Mouse (Mus musculus) cerebellum, adult 9-11 months (tissue): ENCODE data around the gene Hist2h2bb.
"Not testable (repeated sequence)": the region's sequence is repeated elsewhere in the genome, so short reads cannot be mapped to it uniquely, and the experiment has no call there.

Source experiments
- DNase-seq: peaks from one replicate; pipeline ENCODE4 v3.0.0; 2022

Hist2h2bb gene

DNA sequence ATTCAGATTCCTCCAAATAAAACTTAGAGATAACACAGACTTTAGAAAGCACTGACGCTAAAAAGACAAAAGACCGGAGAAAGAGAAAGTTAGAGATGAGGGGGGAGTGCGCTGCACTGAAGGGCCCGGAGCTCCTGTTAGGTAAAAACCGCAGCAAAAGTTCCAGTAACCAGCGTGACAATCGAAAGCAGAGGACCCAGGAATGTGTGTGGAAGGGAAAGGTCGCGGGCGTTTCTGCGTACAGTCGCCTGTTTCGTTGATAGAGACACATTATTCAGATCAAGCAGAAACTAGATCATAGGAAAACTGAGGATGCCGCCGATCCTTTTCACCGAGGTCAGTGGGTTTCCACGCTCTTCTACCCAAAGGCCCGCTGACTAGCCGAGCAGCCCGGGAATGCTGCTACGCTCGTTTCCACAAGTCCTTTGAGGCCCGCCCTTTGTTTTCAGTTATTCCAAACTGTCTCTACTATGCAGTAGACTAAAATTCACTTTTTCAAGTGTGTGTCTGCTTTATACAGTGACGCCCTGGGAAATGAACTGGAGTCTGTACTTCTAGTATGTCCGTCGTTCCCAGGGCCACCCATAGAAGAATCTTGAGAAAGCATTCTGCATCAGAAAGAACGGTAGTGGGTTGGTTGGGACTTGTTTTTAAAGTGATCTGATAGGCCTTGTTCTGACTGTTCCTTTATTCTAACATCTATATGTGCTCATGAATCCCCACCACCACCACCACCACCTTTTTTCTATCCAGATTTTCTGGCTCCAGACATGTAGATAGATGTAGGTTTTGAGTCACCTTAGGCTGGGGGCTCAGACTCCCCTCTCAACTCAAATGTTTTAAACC is 5.8 kb upstream of the Hist2h2bb start:
- no peak for DNase-seq

DNA sequence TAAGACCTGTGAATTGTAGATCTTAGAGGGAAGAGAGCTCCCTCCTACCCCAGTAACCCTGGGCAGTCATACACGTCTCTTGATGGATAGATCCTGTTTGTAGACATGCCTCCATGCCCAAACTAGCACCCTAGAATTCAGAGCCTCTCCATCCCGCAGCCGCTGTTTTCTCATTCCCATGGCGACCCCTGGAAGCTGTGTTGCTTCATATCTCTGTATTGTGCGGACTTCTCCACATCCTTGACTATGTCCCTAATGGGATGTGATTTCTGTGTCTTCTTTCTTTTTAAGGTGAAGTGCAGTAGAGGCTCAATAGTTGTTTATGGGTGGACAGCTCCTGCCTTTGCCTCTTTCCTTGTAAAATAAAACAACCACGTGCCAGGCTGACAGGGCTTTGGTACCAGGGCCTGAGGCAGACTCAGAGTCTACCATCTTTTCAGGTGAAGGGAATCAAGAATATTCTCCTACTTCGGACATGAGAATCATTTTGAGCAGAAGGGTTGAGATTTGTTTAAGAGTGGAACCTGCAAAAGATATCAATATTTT is 5.1 kb upstream of the Hist2h2bb start:
- peak; percentile 35 for DNase-seq

DNA sequence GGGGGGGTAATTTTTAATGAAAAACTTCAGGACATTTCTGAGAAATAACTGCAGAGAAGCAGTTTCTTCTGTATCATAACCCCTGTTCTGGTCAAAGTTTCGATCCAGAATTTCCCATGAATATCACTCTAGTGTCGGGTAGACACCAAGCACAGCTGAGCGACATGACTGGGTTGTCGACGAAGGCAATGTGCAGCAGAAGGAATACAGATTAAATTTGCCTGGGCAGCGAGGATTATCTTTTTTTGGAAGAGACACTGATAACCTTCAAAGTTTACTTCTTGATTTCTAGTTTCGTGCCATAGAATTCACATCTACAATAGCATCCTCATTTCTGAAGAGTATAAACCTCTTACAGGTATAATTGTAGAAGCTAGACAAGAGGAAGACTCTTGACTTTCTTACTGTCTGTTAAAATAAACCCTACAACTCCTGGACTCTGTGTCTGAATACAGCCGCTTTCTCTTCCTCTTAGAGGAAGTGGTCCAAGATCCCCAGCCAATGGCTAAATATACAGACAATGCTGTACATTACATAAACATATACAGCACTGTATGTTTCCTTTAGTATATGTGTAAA is 3.3 kb upstream of the Hist2h2bb start:
- no peak for DNase-seq

DNA sequence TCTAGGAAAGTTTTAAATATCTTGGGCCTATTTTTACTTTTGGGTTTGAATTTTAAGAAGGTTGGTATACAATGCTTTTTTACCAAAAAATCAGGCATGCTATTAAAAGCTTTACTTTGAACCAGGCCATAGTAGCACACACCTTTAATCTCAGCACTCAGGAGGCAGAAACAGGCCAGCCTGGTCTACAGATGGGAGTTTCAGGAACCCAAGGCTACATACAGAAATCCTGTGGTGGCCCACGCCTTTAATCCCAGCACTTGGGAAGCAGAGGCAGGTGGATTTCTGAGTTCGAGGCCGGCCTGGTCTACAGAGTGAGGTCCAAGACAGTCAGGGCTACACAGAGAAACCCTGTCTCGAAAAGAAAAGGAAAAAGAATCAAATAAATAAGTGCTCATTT is 2.0 kb upstream of the Hist2h2bb start:
- DNase-seq, result peak; percentile 41

DNA sequence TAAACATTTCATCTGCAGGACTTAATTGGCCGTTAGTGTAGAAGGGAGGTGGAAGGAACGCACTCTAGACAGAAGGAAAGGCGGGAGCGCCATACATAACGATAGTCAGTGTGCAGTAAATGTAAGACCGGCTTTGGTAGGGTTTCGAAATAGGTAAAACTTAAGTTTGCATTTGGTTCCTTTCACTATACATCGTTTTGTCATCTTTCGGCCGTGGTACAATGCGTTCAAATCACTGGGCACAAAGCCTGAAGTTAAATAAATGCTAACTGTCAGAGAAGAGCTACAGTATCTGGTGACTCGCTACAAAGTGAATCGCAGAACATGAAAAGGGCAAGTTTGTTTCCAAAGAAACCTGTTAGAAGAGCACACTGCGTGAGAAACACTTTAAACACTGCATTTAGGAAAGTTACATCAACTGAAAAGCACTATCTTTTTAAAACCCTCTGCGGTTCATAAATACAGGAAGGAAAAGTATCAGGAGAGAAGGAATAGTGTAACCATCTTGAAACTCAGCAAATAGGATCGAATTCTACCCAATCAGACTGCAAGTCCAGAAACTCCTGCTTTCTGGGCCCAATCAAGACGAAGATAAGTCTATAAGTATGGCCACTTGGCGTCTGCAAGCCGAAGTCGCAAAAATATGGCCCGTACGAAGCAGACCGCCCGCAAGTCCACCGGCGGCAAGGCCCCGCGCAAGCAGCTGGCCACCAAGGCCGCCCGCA is 1.3 kb upstream of the Hist2h2bb start, which contains the start of gene Hist2h3b:
Hist2h3b (plus strand) TSS at position 604 of the 725 bp plus-strand sequence.
- peak; percentile 87 for DNase-seq

DNA sequence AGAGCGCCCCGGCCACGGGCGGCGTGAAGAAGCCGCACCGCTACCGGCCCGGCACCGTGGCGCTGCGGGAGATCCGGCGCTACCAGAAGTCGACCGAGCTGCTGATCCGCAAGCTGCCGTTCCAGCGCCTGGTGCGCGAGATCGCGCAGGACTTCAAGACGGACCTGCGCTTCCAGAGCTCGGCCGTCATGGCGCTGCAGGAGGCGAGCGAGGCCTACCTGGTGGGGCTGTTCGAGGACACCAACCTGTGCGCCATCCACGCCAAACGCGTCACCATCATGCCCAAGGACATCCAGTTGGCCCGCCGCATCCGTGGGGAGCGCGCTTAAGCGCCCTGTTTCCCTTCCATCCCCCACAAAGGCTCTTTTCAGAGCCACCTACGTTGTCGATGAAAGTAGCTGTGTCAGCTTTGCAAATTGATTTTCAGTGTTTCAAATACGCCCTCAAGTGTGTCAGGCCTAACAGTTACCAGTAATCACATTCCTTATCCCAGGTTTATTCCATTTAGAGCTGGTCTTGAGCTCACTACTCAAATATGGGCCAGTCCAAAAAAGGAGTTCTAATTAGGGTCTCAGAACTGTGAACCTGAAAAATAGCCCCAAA is 675 bp upstream of the Hist2h2bb start:
- peak; percentile 71 for DNase-seq

DNA sequence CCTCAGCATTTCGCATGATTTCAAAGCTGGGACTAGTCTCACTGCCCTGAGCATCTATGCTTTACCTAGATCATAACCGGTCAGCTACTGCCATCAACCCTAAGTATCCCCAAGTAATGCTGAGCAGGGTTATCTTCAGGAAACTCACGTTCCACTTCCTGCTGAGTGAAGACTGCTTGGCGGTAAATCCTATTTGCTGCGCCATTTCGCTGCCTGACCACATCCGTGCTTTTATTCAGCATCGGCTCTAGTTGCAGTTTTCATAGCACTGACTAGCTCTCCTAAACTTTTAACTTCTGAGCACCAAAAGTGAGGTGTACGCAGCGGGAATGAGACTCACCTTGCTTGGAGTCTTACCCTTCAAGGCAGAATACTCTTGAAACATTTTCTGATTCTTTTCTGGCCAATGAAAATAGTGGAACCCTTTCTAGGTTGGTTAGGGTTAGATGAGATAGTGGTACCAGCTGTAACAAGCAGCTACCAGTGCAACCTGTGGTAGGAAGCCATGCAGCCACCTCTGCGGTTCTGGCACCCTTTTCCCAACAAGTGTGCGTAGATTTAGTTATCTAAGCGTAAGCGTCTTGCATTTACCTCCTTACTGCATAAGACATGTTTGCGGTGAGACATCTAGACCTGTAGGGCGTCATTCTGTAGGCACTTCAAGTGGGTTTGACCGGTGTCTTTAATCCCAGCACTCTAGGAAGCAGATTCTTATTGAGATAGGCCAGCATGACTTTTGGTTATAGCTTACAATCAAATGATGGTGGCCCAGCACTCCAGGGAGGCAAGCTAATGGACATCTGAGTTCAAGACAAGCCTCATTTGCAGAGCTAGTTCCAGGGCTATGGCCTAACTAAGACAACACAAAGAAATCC is 4.3 kb downstream of the Hist2h2bb start:
- peak; percentile 25 for DNase-seq

DNA sequence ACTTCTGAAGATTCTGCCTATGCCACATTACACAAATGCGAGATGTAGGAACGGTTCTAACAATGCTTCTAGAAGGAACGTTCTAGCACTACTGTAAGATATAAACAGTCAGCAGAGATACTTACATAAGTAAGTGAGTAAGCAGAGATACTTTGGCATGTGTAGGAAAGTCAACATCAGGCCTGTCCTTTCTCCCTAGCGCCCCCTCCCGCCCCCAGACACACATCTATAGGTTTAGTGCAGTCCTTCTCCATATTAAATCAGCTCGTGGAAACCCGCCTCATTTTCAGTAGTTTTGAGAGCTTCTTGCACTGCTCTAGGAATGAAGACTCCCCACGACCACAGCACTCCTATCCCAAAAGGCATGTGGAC is 7.9 kb downstream of the Hist2h2bb start:
- peak; percentile 56 for DNase-seq

DNA sequence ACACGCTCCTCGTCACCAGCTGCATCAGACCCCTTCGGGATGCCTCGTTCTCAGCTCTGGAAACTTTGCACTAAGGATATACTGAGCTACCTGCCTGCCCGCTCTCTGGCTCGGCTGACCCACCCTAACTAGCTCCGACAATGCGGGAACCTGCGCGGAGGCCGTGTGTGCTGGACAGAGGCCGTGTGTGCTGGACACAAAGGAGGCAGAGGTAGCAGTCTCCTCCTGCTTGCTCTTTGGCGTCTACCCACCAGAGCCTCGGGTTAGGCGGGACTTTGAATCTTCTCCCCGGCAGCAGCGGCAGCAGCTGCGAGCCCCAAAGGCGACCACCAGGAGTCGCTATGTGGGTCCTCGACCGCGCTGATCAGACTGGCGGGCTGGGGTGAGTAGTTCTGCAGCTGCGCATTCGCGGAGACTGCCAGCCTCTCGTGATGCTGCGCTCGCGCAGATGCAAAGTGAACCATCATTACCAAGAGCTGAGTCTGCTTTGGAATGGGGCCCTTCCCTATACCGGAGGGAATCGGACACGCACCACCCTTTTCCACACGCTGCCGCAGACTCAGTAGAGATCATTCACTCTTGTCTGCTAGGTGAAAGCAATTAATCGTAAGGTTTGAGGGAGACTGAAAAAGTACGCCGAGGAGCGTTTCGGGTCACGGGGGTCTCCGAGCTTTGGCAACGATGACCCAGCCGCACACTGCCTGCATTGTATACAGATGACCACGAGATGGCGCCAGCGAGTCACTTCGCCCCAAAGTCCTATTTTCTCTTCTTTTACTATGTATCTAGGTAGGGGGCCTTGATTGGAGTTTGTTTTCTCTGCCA is 8.5 kb downstream of the Hist2h2bb start:
- peak; percentile 92 for DNase-seq

DNA sequence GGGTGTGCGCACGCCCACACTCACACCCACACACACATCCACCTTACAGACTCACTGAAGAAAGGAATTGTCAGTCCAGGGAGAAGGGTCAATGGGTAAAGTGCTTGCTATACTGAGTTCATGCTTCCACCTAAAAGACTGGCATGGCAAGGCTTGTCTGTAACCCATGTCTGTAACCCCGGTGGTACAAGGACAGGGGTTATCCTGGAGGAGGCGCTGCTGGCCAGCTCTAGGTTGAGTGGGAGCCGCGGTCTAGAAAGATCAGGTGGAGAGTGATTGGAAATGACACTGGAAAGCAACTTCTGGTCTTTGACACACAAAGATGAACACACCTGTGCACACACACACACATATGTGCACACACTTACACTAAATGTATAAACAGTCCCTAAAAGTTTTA is 11.1 kb downstream of the Hist2h2bb start:
- DNase-seq, result no peak

DNA sequence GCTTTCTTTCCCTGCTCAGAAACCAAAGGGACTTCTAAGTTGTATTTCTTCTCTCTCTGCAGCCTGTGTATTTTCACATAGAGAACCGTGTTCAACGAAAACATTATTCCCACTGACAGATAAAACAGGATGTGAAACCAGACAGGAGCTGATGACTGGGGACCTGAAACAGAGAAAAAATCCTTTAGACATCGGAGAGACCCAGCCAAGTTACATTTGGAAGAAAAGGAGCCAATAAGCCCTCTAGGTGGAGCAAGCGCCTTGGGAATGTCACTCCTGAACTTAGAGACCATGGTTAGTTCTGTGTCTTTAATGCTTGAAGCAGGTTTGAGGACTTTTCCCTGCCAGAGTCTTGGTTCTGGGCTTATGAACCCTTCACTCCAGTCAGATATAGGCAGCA is 14.9 kb downstream of the Hist2h2bb start:
- DNase-seq, result no peak

DNA sequence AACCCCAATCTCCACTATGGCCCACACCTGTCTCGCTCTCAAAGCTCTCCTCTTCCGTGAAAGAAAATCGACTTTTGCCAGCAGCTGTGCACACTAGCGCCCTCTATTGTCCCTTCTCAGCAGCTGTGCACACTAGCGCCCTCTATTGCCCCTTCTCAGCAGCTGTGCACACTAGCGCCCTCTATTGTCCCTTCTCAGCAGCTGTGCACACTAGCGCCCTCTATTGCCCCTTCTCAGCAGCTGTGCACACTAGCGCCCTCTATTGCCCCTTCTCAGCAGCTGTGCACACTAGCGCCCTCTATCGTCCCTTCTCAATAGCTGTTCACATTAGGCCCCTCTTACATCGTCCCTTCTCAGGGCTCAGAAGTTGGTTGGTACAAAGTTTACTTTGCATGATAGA is 17.8 kb downstream of the Hist2h2bb start:
- DNase-seq, result not testable (repeated sequence)

DNA sequence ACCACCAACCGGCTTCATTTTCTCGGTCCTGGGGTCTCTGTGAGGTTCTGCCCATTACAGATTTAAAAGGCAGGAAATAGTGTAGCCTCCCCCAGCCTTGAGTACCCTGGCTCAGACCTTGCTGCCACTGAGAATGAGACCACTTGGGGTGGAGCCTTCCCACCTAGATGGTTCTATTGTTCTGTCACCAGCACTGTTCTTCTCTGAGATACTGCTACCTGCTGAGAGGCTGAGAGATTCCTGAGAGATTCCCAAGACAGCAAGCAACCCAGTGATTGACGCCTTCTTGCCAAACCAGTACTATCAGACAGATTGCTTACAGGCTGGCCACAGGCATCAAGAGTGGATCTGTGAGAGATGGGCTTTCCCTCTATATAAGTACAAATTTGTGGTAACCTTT is 19.6 kb downstream of the Hist2h2bb start:
- no peak for DNase-seq

DNA sequence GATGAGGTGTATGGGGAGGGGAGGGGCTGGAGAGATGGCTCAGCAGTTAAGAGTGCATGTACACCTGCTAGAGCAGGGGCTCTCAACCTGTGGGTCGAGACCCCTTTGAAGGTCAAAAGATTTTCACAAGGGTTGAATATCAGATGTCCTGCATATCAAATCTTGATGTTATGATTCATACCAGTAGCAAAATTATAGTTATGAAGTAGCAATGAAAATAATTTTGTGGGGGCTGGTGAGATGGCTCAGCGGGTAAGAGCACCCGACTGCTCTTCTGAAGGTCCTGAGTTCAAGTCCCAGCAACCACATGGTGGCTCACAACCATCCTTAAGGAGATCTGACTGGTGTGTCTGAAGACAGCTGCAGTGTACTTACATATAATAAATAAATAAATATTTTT is 21.2 kb downstream of the Hist2h2bb start:
- DNase-seq, result not testable (repeated sequence)

DNA sequence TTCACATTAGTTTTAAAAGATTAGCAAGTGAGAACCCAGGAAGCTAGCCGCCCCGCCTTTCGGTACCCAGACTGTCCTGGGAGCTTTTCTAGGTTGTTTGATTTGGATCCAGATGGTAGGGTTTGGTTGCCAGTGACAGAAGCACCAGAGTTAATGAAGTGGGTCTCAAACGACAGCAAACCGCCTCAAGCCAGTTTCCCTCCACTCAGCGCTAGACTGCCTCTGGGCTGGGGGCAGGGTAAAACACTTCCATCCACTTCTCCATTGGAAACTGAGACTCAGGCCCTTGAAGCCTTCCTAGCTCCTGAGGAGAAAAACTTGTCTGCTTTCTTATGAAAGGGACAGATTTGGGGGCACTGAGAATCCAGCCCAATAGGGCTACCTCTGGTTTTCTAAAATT is 23.1 kb downstream of the Hist2h2bb start:
- DNase-seq, result no peak

DNA sequence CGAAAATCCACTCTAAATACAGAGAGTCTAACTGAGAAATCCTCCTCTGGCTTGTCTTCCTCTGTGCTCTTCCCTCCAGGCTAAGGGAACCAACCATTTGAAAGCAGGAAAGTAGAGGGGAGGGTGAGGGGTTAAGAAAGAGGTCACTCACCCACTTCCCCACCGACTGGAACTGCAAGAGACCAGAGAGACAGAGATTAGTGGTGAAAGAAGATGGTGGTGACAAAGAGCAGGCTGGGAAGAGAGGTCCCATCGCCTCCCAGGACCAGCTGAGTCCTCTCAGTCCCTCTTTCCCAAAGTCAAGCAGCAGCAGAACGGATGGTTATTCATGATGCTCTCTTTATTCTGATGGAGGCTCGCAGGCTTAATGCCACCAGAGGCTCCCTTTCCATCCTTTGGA is 23.8 kb downstream of the Hist2h2bb start:
- no peak for DNase-seq

DNA sequence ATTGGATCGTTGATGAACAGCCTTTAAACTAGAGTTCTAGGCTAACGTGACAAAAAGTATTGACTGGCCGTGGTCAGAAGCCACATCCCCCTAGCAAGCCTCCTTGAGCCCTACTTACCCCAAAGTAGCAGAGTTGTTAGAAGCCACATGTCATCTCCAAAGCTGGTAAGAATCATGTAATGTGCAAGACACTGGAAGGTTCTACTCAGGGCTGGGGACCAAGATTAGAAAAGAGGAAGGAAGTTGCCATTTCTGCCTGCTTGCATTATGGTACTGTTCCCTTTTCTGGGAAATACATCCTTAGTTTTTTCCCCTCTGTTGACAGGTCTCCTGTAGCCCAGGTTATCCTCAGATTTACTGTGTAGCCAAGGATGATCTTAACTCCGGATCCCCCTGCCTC is 24.2 kb downstream of the Hist2h2bb start, which contains the start of gene Fcgr1:
Fcgr1 (minus strand) TSS at position 183 of the 400 bp plus-strand sequence.
- no peak for DNase-seq

DNA sequence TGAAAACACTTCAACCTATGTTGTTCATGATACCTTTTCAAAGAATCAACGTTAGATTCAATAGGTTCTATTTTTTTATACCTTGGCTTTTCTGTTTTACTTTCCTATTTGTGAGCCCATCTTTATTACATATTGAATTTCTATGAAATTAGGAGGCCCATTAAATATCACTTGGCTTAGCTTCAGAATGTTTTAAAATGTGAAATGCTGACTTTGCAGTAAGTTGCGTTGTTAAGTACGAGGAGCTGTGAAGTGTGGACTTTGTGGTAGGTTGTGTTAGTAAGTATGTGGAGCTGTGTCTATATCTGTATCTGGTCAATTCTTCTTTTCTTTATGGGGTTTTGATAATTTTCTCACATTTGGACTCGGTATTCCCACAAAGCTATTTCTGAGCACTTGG is 28.8 kb downstream of the Hist2h2bb start:
- no peak for DNase-seq

DNA sequence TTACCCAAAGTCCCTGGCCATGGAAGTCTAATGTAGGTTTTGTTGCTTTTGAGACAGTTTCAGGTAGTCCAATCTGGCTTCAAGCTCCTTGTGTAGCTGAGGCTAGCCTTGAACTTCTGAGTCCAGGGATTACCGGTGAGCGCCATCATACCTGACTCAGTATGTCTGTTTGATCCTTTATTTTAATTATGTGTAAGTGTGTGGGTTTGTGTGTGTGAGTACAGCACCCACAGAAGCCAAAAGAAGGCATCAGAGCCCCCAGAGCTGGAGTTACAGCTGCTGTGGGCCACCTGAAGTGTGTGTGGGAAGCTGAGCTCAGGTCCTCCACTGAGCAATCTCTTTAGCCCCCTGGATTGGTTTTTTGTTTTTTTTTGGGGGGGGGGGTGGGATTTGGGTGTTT is 30.0 kb downstream of the Hist2h2bb start:
- DNase-seq, result no peak

DNA sequence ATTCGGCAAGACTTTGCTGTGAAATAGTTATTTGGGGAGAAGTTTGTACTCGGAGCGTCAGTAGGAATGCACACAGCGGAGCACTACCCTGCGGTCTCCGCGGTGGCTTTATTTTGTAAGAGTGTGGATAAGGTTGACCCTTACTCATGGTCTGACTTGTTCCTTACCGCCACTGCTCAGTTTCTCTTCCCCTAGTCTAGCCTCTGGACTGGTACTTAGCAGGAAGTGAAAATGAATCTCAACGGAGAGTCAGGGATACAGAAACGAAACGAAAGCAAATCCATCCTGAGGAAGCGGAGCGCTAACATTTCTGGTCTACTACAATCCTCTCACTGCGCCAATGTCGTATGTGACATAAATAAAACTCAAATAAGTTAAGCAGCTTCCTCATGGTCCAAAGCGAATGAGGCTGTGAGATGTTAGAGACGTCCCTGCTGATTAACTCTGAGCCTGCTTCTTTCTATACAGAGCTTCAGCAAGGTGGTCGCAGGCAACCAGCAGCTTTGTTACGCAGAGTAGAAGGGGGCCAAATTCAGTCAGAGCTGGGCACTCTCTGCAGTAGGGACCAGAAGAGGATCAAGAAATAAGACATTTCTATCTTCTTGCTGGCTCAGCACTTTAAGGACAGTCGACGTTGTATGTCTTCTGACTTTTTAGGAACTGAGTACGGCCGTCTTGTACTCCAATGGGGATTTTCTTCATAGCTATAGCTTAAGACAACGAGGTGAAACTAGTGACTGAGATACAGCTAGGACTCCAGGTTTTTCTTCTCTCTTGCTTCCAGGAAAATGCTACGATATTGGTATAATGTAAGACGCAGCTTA is 31.4 kb downstream of the Hist2h2bb start:
- no peak for DNase-seq
